Mouse (Mus musculus) small intestine, adult 10 weeks (tissue): ENCODE measurements around the gene Slc19a1. TPM values are rescaled to one million over a fixed set of nuclear protein-coding genes. Genes with fewer than 3 reads are reported as not detected.

ENCODE experiments used
- polyA plus RNA-seq: library from polyadenylated mRNA; stranded (reverse); fragments of 350-450 nt; fragmentation: Illumina TruSeq; extraction: RNeasy Lipid Tissue Mini Kit (QIAGEN cat#74804); gene quantifications from one replicate; pipeline ENCODE4 v1.2.3, GENCODE M21; 2014; ENCODE audit warnings: low replicate concordance

Slc19a1 gene
- polyA plus RNA-seq, result 1.6 TPM

GRCm38 (mm10) chr10:77031768-77032375 lies at the start of gene Slc19a1:
Gene Slc19a1, plus strand, starts transcription at chr10:77032241.

Other genes with a start within 250 kb of the Slc19a1 start
- gene Pcbp3, start 70.4 kb upstream of the Slc19a1 start, polyA plus RNA-seq, result 0.89 TPM
- 0.48 TPM for gene Col18a1, start 134.3 kb downstream of the Slc19a1 start, polyA plus RNA-seq
- 0.89 TPM for gene Pofut2, start 227.0 kb downstream of the Slc19a1 start, polyA plus RNA-seq